Mouse (Mus musculus): ENCODE measurements around the gene Add1.

DNA sequence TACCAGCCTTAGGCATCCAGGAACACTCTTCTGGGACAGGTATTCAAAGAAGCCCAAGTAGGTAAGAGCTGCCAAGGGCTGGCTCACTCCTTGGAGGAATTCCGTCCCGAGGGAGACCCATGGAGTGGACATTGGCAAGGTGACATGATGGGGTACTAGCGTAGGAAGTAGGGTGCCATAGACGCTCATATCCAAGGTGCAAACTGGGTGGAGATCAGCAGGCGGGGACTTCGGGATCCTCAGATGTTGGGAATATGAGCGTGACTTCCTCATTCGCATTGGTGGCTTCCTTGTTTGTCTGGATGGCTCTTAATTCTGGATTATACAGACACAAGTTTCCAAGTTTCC, 24.4 kb upstream of the Add1 start:
- TF ChIP-seq CTCF (IDR thresholded peaks at IDR 0.05; ENCODE audit: control insufficient read depth, insufficient read depth, insufficient replicate concordance, low read depth, low read length), result no peak
- no peak for TF ChIP-seq POLR2A (IDR thresholded peaks at IDR 0.05; ENCODE audit: control insufficient read depth, low read depth, low read length)
